In the genomic region with DNA sequence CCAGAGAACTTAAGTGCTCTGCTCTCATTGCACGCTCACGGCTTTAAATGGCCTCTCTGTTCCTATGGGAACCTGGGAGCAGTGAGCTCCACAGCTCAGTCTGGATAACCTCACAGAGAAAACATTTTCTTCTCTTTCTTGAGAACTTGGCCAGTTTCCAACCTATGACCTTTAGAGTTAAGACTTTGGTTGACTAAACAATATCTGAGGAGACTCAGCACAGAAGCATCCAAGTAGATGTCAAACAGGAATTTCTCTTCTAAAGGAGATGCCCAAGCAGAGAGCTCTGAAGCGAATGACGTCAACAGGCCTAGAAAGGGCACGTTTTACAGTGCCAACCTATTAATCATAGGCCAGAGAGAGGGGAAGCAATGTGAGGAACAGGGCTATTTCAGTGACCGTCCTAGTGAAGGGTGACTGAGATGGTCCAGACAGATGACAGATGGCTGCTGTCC, we compare ENCODE assay signal across 9 mouse cellular contexts.
DNase-seq lines count a peak whose midpoint lies in the region; ATAC-seq lines count a peak whose summit lies in the region.
"Had no signal": no experiment of that assay in that cellular context is flagged by ENCODE, and none has a peak within 500 bp of the region (broad histone marks: within the 10 kb centered on the region; RNA-seq: fewer than 3 reads in every experiment).

No protein-coding gene starts in this region.

- H3K4me2 ChIP-seq in hindbrain, embryonic 12.5 days (replicated peaks): no peak overlapping the region
- H3K4me2 ChIP-seq in heart, embryonic 16.5 days (ENCODE audit: low read depth, low read length): no peak overlapping the region

- no peaks in the 10 kb centered on the region for H3K9me3 ChIP-seq in hindbrain, embryonic 12.5 days (replicated peaks)
- H3K9me3 ChIP-seq in hindbrain, embryonic 10.5 days: no peaks in the 10 kb centered on the region
- no peaks in the 10 kb centered on the region for H3K9me3 ChIP-seq in heart, embryonic 16.5 days (replicated peaks; ENCODE audit: control insufficient read depth, low read length)

- H3K36me3 ChIP-seq in hindbrain, embryonic 12.5 days: peaks cover 31% of the 10 kb centered on the region
- H3K36me3 ChIP-seq in hindbrain, embryonic 10.5 days: peaks cover 54% of the 10 kb centered on the region
- H3K36me3 ChIP-seq in heart, embryonic 16.5 days (ENCODE audit: control insufficient read depth, insufficient read depth): peaks cover 15% of the 10 kb centered on the region

- 0 out of 2 replicates have a peak overlapping the region, but pooled peaks have one; percentile 36 for H3K27ac ChIP-seq in hindbrain, embryonic 12.5 days
- H3K27ac ChIP-seq in hindbrain, embryonic 10.5 days: no peak overlapping the region
- peak overlapping the region; percentile 65 for H3K27ac ChIP-seq in heart, embryonic 16.5 days (ENCODE audit: low read length)

- H3K27me3 ChIP-seq in hindbrain, embryonic 12.5 days: no peaks in the 10 kb centered on the region
- no peaks in the 10 kb centered on the region for H3K27me3 ChIP-seq in hindbrain, embryonic 10.5 days (ENCODE audit: insufficient read depth, poor library complexity, severe bottlenecking)
- no peaks in the 10 kb centered on the region for H3K27me3 ChIP-seq in heart, embryonic 16.5 days (ENCODE audit: control insufficient read depth, insufficient read depth, low read length)

- H3K9ac ChIP-seq in hindbrain, embryonic 12.5 days: no peak overlapping the region
- no peak overlapping the region for H3K9ac ChIP-seq in heart, embryonic 16.5 days (ENCODE audit: low read length)

- peaks cover 5% of the 10 kb centered on the region; the same call in 1 of the 2 replicates for H3K4me1 ChIP-seq in hindbrain, embryonic 12.5 days
- H3K4me1 ChIP-seq in hindbrain, embryonic 10.5 days (replicated peaks): peaks cover 11% of the 10 kb centered on the region
- peaks cover 31% of the 10 kb centered on the region for H3K4me1 ChIP-seq in heart, embryonic 16.5 days (ENCODE audit: control insufficient read depth, insufficient read depth, low read length)

- H3K4me3 ChIP-seq in hindbrain, embryonic 12.5 days: no peak overlapping the region
- no peak overlapping the region for H3K4me3 ChIP-seq in hindbrain, embryonic 10.5 days
- H3K4me3 ChIP-seq in heart, embryonic 16.5 days (ENCODE audit: low read length): no peak overlapping the region

- WGBS in hindbrain, embryonic 12.5 days: 72% methylated on average over 6 of the region's 6 CpGs
- 87% methylated on average over 6 of the region's 6 CpGs for WGBS in hindbrain, embryonic 10.5 days
- 22% methylated on average over 6 of the region's 6 CpGs for WGBS in heart, embryonic 16.5 days

- ATAC-seq in hindbrain, embryonic 12.5 days (ENCODE audit: low FRiP score): no peak
- ATAC-seq in heart, embryonic 16.5 days (replicated peaks; ENCODE audit: extremely low read depth, insufficient read depth, low FRiP score): peak; percentile 67

- DNase-seq in hindbrain, embryonic 10.5 days (ENCODE audit: low spot score): no peak
- DNase-seq in adrenal gland, adult 8-10 months: peak; percentile 45
- DNase-seq in lung, postnatal 36 days: peak; percentile 62
- no peak for DNase-seq in layer of hippocampus, adult 11-12 months (ENCODE audit: low spot score)
- DNase-seq in left cerebral cortex, adult 8-10 months (ENCODE audit: low spot score in 2 of 2): no peak
- DNase-seq in liver: no peak
- DNase-seq: layer of hippocampus, adult 9-11 months had no signal

Comparison
In these comparisons a context has a peak if more than half of its experiments do, and no peak if none do; other contexts are left out.
1. DNase-seq: peak in adrenal gland, adult 8-10 months (single experiment) and lung, postnatal 36 days (single experiment); none in hindbrain, embryonic 10.5 days (single experiment), layer of hippocampus, adult 11-12 months (single experiment), left cerebral cortex, adult 8-10 months (0 of 2) and liver (single experiment).